Mouse (Mus musculus) hindbrain, embryonic 13.5 days (tissue): ENCODE measurements around the gene Lrrc49. TPM values are rescaled to one million over a fixed set of nuclear protein-coding genes. Genes with fewer than 3 reads are reported as not detected.

Experiments used
- ATAC-seq: fragments of 200-750 bp; cut with Nextera tagmentation; 2 replicates; pipeline ENCODE4 v1.8.0; 2017; ENCODE audit warnings: moderate TSS enrichment; ENCODE audit not compliant: low FRiP score
- H3K27ac ChIP-seq: fragments of 300-500 bp; sonication (generic); 2 replicates; pipeline ENCODE4 v1.5.1; 2015; ENCODE audit warnings: inconsistent platforms, mild to moderate bottlenecking, moderate library complexity
- H3K27me3 ChIP-seq: fragments of 300-500 bp; sonication (generic); 2 replicates; pipeline ENCODE4 v1.6.1; 2015; ENCODE audit warnings: mild to moderate bottlenecking, inconsistent platforms
- H3K36me3 ChIP-seq: fragments of 300-500 bp; sonication (generic); 2 replicates; pipeline ENCODE4 v1.6.1; 2015; ENCODE audit warnings: mild to moderate bottlenecking, inconsistent platforms
- H3K4me1 ChIP-seq: fragments of 300-500 bp; sonication (generic); replicated peaks from 2 replicates; pipeline ENCODE4 v1.6.1; 2015; ENCODE audit warnings: inconsistent platforms
- H3K4me2 ChIP-seq: fragments of 300-500 bp; sonication (generic); 2 replicates; pipeline ENCODE4 v1.6.1; 2015; ENCODE audit warnings: inconsistent platforms, mild to moderate bottlenecking, moderate library complexity
- H3K4me3 ChIP-seq: fragments of 300-500 bp; sonication (generic); 2 replicates; pipeline ENCODE4 v1.5.1; 2015; ENCODE audit warnings: mild to moderate bottlenecking, inconsistent platforms
- H3K9ac ChIP-seq: fragments of 300-500 bp; sonication (generic); 2 replicates; pipeline ENCODE4 v1.6.1; 2015; ENCODE audit warnings: mild to moderate bottlenecking, inconsistent platforms
- H3K9me3 ChIP-seq: fragments of 300-500 bp; sonication (generic); 2 replicates; pipeline ENCODE4 v1.6.1; 2016; ENCODE audit warnings: inconsistent platforms
- WGBS: fragments of 180-500 bp; shearing (Covaris S2); methylation state at CpG from one replicate; pipeline ENCODE4 v1.1.7; 2015; 5-methylcytosine and 5-hydroxymethylcytosine counted together
- polyA plus RNA-seq: library from polyadenylated mRNA; unstranded; fragments of >200 nt; fragmentation: Nextera tagmentation; extraction: Ambion mirVana; gene quantifications from 2 replicates; pipeline ENCODE4 v1.2.1, GENCODE M21; 2015

The Lrrc49 gene
- polyA plus RNA-seq, 1 experiment from 2014 or later = 70.0 TPM

DNA sequence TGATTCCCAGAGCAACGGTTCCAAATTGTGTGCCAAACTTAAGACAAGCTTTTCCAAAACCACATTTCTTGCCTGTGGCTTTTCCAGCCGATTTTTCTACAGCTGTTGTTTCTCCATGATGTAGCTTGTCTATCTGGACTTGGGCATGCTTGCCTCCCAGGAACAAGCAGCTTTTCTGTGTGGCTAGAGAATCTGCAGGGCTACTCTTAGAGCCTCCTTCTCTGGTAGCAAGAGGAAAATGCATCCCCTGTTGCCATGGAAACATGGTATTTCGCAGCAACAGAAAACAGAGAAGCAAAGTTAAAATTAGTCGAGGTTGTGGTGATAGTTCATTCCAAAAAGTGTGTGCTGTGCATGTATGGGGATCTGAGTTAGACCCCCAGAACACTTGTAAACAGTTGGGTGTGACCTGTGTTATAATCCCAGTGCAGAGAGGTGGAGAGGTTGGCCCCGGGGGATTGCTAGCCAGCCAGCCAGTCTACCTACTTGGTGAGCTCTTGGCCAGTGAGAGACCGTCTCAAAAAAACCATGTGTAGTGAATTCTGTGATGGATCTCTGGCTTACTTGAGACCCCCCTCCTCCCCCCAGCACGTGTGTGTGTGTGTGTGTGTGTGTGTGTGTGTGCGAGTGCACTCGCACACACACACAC is 126.2 kb downstream of the Lrrc49 start:
- Histone ChIP-seq H3K9ac (no peak overlapping the region), H3K27me3 (no peaks in the 10 kb centered on the region), H3K27ac (no peak overlapping the region), H3K4me2 (no peak overlapping the region), H3K4me1 (peaks cover 11% of the 10 kb centered on the region), H3K36me3 (no peaks in the 10 kb centered on the region), H3K9me3 (no peaks in the 10 kb centered on the region), H3K4me3 (no peak overlapping the region)
- WGBS = 66% methylated on average over 8 of the region's 9 CpGs
- ATAC-seq = no peak

DNA sequence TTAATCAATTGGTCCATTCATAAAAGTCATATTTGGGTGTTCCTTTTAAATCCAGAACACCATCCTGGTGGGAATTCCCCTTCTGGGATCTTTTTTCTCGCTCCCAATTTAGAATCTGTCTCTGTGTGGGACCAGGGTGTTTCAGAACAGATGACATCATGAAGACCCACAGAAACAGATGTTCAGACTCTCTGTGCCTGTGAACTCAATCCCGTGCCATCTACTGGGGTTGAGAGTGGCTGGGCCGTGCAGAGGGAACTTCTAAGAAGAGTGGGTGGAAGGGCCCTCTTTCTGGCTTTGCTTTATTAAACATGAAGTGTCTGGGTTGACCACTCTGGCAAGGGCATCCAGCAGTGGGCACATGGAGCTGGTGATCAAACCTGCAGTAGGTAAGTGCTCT is 129.5 kb downstream of the Lrrc49 start:
- Histone ChIP-seq H3K4me1 (peaks cover 11% of the 10 kb centered on the region), H3K36me3 (no peaks in the 10 kb centered on the region), H3K27me3 (no peaks in the 10 kb centered on the region), H3K4me2 (no peak overlapping the region), H3K9ac (no peak overlapping the region), H3K4me3 (no peak overlapping the region), H3K9me3 (no peaks in the 10 kb centered on the region), H3K27ac (no peak overlapping the region)
- ATAC-seq = no peak
- 82% methylated on average over 3 of the region's 3 CpGs for WGBS

DNA sequence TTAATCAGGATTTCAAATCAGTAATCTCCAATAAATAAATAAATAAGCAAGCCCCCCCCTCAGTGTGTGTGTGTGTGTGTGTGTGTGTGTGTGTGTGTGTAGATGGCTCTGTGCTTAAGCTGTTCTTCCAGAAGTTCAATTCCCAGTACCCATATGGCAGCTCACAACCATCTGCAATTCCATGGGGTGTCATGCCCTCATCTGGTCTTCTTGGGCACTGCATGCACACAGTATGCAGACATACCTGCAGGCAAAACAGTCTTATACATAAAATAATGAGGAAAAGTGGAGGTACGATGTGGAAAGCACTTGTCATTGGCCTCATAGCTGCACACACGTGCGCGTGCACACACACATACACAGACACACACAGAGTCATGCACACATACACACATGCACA is 136.7 kb downstream of the Lrrc49 start:
- Histone ChIP-seq H3K27ac (no peak overlapping the region), H3K36me3 (no peaks in the 10 kb centered on the region), H3K27me3 (0 out of 2 replicates have a peak, but pooled peaks cover 3% of the 10 kb centered on the region), H3K4me1 (no peaks in the 10 kb centered on the region), H3K4me2 (no peak overlapping the region), H3K9me3 (no peaks in the 10 kb centered on the region), H3K4me3 (no peak overlapping the region), H3K9ac (no peak overlapping the region)
- ATAC-seq = no peak
- WGBS = 87% methylated on average over 4 of the region's 4 CpGs

DNA sequence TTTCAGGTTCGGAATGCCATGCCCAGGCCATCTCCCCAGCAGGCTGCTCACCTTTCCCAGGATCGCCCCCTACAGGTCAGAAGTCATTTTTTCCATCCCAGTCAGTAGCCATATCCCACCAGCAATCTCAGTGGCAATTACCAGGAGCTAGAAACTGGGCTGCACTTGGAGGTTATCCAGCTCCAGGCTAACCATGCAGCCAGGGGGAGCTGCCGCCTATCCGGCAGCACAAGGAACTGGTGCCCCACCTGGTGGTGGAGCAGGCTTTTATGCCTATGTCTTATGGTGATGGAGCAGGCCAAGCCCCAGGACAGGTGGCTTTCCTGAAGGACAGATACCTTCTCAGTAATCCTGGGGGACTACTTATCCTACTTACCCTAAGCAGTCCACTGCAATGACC is 139.8 kb downstream of the Lrrc49 start:
- Histone ChIP-seq H3K27me3 (0 out of 2 replicates have a peak, but pooled peaks cover 3% of the 10 kb centered on the region), H3K4me1 (no peaks in the 10 kb centered on the region), H3K9ac (no peak overlapping the region), H3K4me3 (no peak overlapping the region), H3K36me3 (no peaks in the 10 kb centered on the region), H3K9me3 (no peaks in the 10 kb centered on the region), H3K4me2 (no peak overlapping the region), H3K27ac (no peak overlapping the region)
- WGBS = 25% methylated on average over 4 of the region's 4 CpGs
- no peak for ATAC-seq

DNA sequence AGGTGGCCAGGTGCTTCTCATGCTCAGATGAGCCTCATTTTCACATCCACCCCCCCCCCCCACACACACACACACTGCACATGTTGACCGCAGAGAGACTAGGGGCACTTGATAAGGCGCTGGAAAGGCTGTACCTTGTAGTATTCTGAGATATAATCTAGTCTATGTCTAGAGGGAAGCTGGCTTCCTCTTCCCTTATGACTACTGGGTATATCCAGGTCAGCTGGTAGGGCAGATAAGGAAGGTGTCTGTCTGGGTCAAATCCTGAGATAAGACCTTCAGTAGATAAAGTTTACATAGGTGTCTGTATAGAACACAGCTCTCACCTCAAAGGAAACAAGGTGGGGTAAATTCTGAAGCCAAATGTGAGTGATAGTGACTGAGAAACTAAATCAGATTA is 141.8 kb downstream of the Lrrc49 start:
- Histone ChIP-seq H3K4me3 (no peak overlapping the region), H3K9ac (no peak overlapping the region), H3K36me3 (no peaks in the 10 kb centered on the region), H3K9me3 (no peaks in the 10 kb centered on the region), H3K4me2 (no peak overlapping the region), H3K27me3 (0 out of 2 replicates have a peak, but pooled peaks cover 3% of the 10 kb centered on the region), H3K27ac (no peak overlapping the region), H3K4me1 (no peaks in the 10 kb centered on the region)
- no peak for ATAC-seq
- WGBS = 87% methylated on average over 2 of the region's 2 CpGs

DNA sequence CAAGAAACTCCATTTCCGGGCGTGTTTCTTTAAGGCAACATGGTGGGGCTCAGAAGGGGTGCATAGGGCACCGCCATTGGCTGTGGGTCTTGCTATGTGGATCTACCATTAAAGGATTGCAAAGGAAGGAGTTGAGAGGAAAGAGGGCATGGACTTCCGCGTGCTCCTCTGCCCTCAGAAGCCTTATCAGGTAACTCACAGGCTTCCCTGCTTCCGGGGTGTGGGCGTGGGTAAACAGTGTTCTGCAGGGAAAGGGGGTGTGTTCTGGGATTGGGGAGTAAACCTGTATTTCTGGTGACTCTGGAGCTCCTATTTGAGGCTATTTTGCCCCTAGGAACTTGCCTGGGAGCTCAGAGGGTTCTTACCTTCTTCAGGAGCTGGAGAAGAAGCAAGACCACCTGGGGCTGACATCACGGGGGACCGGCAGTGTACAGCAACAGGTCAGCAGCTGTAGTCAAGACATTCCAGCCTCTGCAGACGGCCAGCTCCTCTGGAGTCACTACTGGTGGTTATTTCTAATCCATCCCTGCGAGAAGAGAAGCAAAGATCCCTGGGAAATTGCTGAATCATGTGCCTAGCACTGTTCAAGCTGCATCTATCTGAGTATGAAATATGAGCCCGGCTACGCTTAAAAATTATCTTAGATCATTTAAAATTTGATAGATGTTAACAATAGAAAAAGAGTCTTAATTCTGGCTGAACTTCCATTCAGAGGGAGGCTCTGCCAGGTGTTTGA is 142.4 kb downstream of the Lrrc49 start:
- no peak overlapping the region for H3K27ac ChIP-seq
- WGBS = 84% methylated on average over 13 of the region's 13 CpGs
- no peak overlapping the region for H3K4me3 ChIP-seq
- H3K9me3 ChIP-seq = no peaks in the 10 kb centered on the region
- H3K9ac ChIP-seq = no peak overlapping the region
- no peaks in the 10 kb centered on the region for H3K36me3 ChIP-seq
- ATAC-seq = no peak
- H3K4me1 ChIP-seq = no peaks in the 10 kb centered on the region
- H3K4me2 ChIP-seq = no peak overlapping the region
- H3K27me3 ChIP-seq = 0 out of 2 replicates have a peak, but pooled peaks cover 3% of the 10 kb centered on the region

DNA sequence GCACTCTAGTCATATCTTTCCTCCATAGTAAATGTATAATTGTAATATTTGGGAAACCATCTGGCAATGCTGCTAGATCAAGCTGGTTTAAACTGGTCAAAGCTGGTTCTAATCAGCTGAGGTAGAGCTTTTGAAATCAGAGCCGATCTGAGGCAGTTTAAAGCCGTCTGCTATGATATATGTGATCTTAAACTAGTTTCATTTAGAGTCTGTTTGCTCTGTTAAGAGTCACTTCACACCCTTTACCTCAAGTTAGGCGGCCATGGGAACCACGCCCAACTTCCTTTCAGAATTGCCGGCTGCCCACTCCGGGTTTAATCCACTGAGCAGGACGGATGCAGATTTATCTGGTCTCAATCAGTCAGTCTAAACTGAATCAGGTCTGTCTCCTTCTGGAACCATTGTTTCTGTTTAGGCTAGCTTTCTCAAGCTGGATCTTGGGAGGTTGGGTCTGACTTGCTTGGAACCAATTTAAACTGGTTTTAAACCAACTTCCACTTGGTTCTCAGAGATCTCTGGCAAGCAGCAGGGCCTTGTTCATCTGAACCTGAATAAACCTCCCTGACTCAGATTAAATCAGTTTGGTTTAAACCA is 144.4 kb downstream of the Lrrc49 start:
- Histone ChIP-seq H3K9me3 (no peaks in the 10 kb centered on the region), H3K4me2 (no peak overlapping the region), H3K9ac (no peak overlapping the region), H3K27ac (no peak overlapping the region), H3K4me3 (no peak overlapping the region), H3K36me3 (no peaks in the 10 kb centered on the region), H3K4me1 (no peaks in the 10 kb centered on the region), H3K27me3 (0 out of 2 replicates have a peak, but pooled peaks cover 3% of the 10 kb centered on the region)
- WGBS = 90% methylated on average over 7 of the region's 7 CpGs
- no peak for ATAC-seq

DNA sequence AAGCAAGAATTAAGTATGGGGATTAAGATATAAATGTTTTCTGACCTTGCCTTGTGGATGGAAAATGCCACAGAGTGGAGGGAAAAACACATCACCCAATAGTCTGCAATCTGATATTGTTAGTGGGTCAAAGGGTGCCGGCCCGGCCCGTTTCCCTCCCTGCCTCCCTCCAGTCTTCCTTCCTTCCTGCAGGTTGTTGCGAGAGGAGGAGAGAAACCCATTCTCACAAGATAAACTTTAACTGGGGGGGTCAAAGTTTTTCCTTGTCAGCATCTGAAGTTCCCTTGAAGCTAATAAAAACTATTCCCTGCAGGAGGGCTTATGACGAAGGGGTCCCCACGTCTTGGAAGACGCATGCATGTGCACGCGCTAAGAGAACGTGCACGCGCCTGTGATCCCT is 157.6 kb downstream of the Lrrc49 start:
- Histone ChIP-seq H3K27ac (no peak overlapping the region), H3K4me3 (no peak overlapping the region), H3K36me3 (no peaks in the 10 kb centered on the region), H3K9ac (no peak overlapping the region), H3K27me3 (no peaks in the 10 kb centered on the region), H3K9me3 (no peaks in the 10 kb centered on the region), H3K4me2 (no peak overlapping the region), H3K4me1 (peaks cover 2% of the 10 kb centered on the region)
- ATAC-seq = no peak
- 91% methylated on average over 12 of the region's 12 CpGs for WGBS

DNA sequence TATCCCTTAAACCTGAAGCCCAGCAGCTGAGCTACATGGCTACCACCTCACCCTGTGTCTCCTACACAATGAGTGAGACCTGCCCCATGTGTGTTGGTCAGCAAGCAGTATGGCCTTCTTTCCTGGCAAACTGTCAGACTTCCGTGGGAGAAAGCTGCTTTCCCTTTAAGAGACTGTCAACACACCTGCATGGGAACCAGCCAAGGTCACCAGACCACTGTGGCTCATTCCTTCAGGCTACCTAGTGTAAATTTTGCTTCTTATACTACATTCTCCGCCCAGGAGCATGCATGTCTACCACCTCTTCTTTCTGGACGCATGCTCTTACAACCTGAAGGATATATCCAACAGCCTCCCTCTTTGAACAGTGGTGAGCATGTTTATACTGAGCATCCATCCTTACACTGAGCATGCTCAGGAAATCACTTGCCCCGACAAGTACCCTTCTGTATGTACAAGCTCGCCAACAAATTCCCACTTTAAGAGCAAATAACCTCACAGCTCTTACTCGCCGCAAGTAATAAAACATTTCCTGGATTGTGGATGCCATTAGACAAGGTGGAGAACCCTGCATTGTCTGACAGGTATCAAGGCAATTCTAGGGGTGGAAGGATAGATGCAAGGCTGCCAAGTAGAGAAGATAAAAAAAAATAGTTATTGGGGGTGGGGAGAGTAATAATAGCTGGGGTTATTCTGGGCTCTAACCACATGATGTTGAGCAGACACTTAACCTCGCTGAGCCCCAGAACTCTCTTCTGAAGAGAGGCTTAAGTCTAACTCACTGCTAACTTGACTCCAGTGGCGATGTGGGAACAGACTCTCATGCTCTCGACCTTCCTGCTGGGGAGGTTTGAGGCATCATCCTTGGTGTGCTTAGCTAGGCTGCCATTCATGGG is 158.4 kb downstream of the Lrrc49 start:
- H3K9ac ChIP-seq = no peak overlapping the region
- no peak overlapping the region for H3K4me2 ChIP-seq
- H3K27ac ChIP-seq = no peak overlapping the region
- no peaks in the 10 kb centered on the region for H3K36me3 ChIP-seq
- H3K9me3 ChIP-seq = no peaks in the 10 kb centered on the region
- peaks cover 7% of the 10 kb centered on the region for H3K4me1 ChIP-seq
- H3K4me3 ChIP-seq = no peak overlapping the region
- no peak for ATAC-seq
- 0 out of 2 replicates have a peak, but pooled peaks cover 3% of the 10 kb centered on the region for H3K27me3 ChIP-seq
- 89% methylated on average over 10 of the region's 10 CpGs for WGBS

DNA sequence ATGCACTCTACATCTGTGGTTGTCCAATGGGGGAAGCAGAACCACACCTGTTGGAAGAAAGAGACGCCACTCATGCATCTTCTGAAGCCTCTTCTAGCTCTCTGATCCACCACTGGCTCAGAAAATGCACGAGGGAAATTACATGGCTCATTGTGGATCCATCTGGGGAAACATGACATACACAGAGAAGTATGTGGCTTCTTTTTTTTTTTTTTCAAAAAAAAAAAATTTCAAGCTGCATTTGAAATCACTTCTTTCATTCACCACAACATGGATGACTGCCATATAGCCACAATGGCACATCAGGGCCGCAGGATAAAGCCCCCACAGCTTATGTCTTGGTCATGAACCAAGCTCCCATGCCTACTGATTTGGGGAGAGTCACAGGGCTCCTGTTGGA is 159.7 kb downstream of the Lrrc49 start:
- H3K36me3 ChIP-seq = no peaks in the 10 kb centered on the region
- no peak for ATAC-seq
- WGBS = 79% methylated on average over 3 of the region's 3 CpGs
- H3K4me1 ChIP-seq = peaks cover 7% of the 10 kb centered on the region
- H3K27me3 ChIP-seq = peaks cover 8% of the 10 kb centered on the region; the same call in 1 of the 2 replicates
- H3K9ac ChIP-seq = no peak overlapping the region
- no peak overlapping the region for H3K4me2 ChIP-seq
- H3K4me3 ChIP-seq = no peak overlapping the region
- no peaks in the 10 kb centered on the region for H3K9me3 ChIP-seq
- no peak overlapping the region for H3K27ac ChIP-seq

DNA sequence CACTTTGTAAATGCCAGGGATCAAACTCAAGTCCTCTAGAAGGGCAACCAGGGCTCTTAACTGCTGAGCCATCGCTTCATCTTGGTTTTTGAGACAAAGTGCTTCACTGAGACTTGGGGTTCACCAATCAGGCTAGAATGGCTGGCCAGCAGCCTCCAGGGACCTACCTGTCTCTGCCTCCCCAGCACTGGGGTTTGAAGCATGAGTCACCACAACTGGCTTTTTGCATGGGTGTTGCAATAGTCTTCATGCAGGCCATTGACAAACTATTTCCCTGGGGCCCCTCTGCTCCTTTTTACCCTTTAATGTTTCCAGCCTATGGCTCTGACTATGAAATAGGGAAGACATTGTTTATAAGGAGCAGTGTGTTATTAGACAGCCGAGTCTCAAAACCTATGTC is 160.1 kb downstream of the Lrrc49 start:
- H3K4me3 ChIP-seq = no peak overlapping the region
- ATAC-seq = no peak
- no peaks in the 10 kb centered on the region for H3K9me3 ChIP-seq
- WGBS = 94% methylated on average over 2 of the region's 2 CpGs
- H3K4me1 ChIP-seq = peaks cover 7% of the 10 kb centered on the region
- peaks cover 12% of the 10 kb centered on the region; the same call in 1 of the 2 replicates for H3K27me3 ChIP-seq
- no peak overlapping the region for H3K4me2 ChIP-seq
- H3K36me3 ChIP-seq = no peaks in the 10 kb centered on the region
- no peak overlapping the region for H3K27ac ChIP-seq
- H3K9ac ChIP-seq = no peak overlapping the region

DNA sequence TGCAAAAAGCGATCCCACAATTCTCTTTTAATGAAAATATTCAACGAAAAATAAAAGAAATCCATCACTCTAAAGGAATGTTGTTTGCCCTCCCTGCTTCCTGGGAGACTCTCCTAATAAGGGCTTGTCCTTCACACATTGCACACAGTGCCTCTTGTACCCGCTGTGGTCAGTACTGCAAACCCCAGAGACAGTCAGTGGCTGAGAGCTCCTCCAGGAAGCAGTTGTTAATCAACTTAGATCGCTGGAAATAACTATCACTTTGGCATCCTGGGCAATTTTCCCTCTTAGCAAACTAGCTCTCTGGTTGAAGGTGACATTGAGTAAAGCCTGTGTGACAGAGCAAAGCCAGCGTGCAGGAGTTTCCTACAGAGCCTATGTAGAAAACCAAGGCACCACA is 160.9 kb downstream of the Lrrc49 start:
- 72% methylated on average over 5 of the region's 5 CpGs for WGBS
- no peak overlapping the region for H3K9ac ChIP-seq
- no peaks in the 10 kb centered on the region for H3K36me3 ChIP-seq
- no peak for ATAC-seq
- peaks cover 19% of the 10 kb centered on the region for H3K27me3 ChIP-seq
- H3K4me3 ChIP-seq = no peak overlapping the region
- peaks cover 12% of the 10 kb centered on the region for H3K4me1 ChIP-seq
- no peak overlapping the region for H3K27ac ChIP-seq
- no peak overlapping the region for H3K4me2 ChIP-seq
- no peaks in the 10 kb centered on the region for H3K9me3 ChIP-seq
